Mouse (Mus musculus): ENCODE data around the gene 1700010B08Rik. TPM values are rescaled to one million over a fixed set of nuclear protein-coding genes. Genes with fewer than 3 reads are reported as not detected.

Gene 1700010B08Rik
- polyA plus RNA-seq, 1 experiment from 2014 or later = not detected

DNA sequence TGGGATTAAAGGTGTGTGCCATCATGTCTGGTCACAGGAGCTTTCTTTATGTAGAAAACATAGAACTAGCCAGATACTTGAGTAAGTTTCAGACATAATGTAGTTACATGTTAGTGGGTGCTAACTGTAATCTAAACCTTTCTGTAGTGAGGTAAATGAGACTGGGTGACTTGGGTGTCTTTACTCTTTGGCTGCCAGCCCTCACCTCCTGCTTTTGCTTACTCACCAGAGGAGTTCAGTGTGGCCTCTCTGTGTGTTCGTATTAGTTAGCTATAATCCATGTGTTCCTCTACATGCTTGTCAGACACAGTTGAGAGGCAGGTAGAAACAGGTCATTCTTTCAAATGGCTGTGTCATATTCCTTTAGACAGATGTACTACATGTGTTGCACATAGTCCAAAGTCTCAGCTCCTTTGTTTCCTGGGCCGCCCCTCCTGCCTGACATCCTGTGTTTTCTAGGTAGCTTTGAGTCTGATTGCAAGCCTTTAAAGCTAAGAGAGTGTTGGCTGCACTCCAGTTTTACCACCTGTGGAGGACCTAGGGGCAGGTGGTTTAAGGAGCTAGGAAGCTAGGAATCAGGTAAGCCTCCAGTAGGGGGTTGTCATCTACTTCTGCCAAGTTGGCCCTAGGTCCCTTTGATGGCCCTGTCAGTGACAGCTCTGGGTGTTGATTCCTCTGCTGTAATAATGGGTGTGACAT is 29.9 kb downstream of the 1700010B08Rik start:
- no peaks in the 10 kb centered on the region for H3K36me3 ChIP-seq (ENCODE audit: control insufficient read depth, insufficient read depth, low read length)
- ATAC-seq (ENCODE audit: low FRiP score) (no peak), DNase-seq (ENCODE audit: low spot score, missing footprints) (no peak)
- no peak overlapping the region for H3K9ac ChIP-seq (ENCODE audit: low read length)
- no peak overlapping the region for H3K27ac ChIP-seq (ENCODE audit: low read depth, low read length)
- H3K4me2 ChIP-seq = no peak overlapping the region
- no peak overlapping the region for H3K4me3 ChIP-seq (ENCODE audit: low read depth, low read length)
- H3K27me3 ChIP-seq (ENCODE audit: control insufficient read depth, insufficient read depth, low read length) = no peaks in the 10 kb centered on the region
- no peaks in the 10 kb centered on the region; the same call in 1 of the 2 replicates for H3K9me3 ChIP-seq (ENCODE audit: control insufficient read depth, low read length)
- WGBS = 100% methylated on average over 2 of the region's 2 CpGs
- H3K4me1 ChIP-seq (ENCODE audit: control insufficient read depth, insufficient read depth, low read length) = no peaks in the 10 kb centered on the region

GRCm38 (mm10) chr2:173755433-173756144 is 36.4 kb downstream of the 1700010B08Rik start:
- no peak overlapping the region for H3K9ac ChIP-seq (ENCODE audit: low read length)
- 45% methylated on average over 8 of the region's 8 CpGs for WGBS
- no peaks in the 10 kb centered on the region for H3K27me3 ChIP-seq (ENCODE audit: control insufficient read depth, insufficient read depth, low read length)
- no peaks in the 10 kb centered on the region for H3K9me3 ChIP-seq (ENCODE audit: control insufficient read depth, low read length)
- peaks cover 9% of the 10 kb centered on the region for H3K4me1 ChIP-seq (ENCODE audit: control insufficient read depth, insufficient read depth, low read length)
- H3K4me2 ChIP-seq = no peak overlapping the region
- H3K36me3 ChIP-seq (ENCODE audit: control insufficient read depth, insufficient read depth, low read length) = no peaks in the 10 kb centered on the region
- ATAC-seq (ENCODE audit: low FRiP score) (peak; percentile 78), DNase-seq (ENCODE audit: low spot score, missing footprints) (peak; percentile 83)
- H3K4me3 ChIP-seq (ENCODE audit: low read depth, low read length) = no peak overlapping the region
- H3K27ac ChIP-seq (ENCODE audit: low read depth, low read length) = peak overlapping the region; percentile 40; the same call in 1 of the 2 replicates

DNA sequence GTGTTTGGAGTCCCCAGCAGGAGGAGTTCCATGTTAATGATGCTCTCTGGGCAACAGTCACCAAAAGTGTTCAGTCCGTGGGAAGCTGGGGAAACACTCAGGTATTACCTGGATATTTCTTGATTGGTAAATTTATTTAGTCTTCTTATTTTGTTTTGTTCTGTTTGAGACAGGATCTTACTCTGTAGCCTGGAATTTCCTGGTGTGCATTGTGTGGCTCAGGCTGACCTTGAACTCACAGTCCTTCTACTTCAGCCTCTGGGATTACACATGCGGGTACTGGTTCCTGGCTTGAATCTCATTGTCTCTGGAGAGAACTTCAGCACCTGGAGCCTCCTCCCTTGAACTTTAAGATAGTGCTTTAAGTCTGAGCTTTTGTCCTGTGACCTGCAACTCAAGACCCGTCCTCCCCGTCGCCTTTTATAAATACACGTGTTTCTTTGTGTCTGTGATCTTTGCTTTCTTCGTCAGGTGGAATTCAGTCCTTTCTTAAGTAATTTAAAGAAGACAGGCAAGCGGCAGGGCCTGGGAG is 38.5 kb downstream of the 1700010B08Rik start:
- ATAC-seq (ENCODE audit: low FRiP score) (no peak), DNase-seq (ENCODE audit: low spot score, missing footprints) (peak; percentile 67)
- Histone ChIP-seq H3K27me3 (ENCODE audit: control insufficient read depth, insufficient read depth, low read length) (no peaks in the 10 kb centered on the region), H3K27ac (ENCODE audit: low read depth, low read length) (no peak overlapping the region), H3K4me2 (no peak overlapping the region), H3K9ac (ENCODE audit: low read length) (no peak overlapping the region), H3K4me3 (ENCODE audit: low read depth, low read length) (no peak overlapping the region), H3K4me1 (ENCODE audit: control insufficient read depth, insufficient read depth, low read length) (peaks cover 9% of the 10 kb centered on the region), H3K9me3 (ENCODE audit: control insufficient read depth, low read length) (no peaks in the 10 kb centered on the region), H3K36me3 (ENCODE audit: control insufficient read depth, insufficient read depth, low read length) (no peaks in the 10 kb centered on the region)
- 89% methylated on average over 8 of the region's 8 CpGs for WGBS

DNA sequence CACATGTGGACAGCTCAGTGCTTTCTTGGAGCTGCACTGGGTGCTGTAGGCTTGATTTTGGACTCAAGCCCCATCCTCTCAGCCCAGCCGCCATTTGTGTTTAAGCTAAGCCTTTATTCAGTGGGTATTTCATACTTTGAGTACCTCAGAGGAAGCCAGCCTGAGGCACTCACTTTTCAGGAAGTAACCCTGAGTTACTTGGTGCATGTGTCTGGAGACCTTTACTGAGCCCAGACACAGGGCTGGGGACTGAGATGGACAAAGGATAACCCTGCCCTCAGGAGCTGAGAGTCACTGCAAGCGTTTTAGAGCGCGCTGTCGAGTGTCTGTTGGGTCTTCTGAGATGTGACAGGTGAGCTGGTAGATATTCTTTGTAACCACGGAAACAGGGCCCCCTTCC is 41.4 kb downstream of the 1700010B08Rik start:
- DNase-seq (ENCODE audit: low spot score, missing footprints) (peak; percentile 76), ATAC-seq (ENCODE audit: low FRiP score) (no peak)
- Histone ChIP-seq H3K9ac (ENCODE audit: low read length) (no peak overlapping the region), H3K9me3 (ENCODE audit: control insufficient read depth, low read length) (no peaks in the 10 kb centered on the region), H3K27ac (ENCODE audit: low read depth, low read length) (no peak overlapping the region), H3K27me3 (ENCODE audit: control insufficient read depth, insufficient read depth, low read length) (no peaks in the 10 kb centered on the region), H3K4me2 (no peak overlapping the region), H3K36me3 (ENCODE audit: control insufficient read depth, insufficient read depth, low read length) (no peaks in the 10 kb centered on the region), H3K4me3 (ENCODE audit: low read depth, low read length) (no peak overlapping the region), H3K4me1 (ENCODE audit: control insufficient read depth, insufficient read depth, low read length) (no peaks in the 10 kb centered on the region; the same call in 1 of the 2 replicates)
- 94% methylated on average over 6 of the region's 6 CpGs for WGBS

- no peak overlapping the region for H3K9ac ChIP-seq (ENCODE audit: low read length)
- H3K36me3 ChIP-seq (ENCODE audit: control insufficient read depth, insufficient read depth, low read length) = no peaks in the 10 kb centered on the region
- H3K4me2 ChIP-seq = no peak overlapping the region
- H3K27ac ChIP-seq (ENCODE audit: low read depth, low read length) = no peak overlapping the region
- no peak for ATAC-seq (ENCODE audit: low FRiP score)
- no peaks in the 10 kb centered on the region for H3K27me3 ChIP-seq (ENCODE audit: control insufficient read depth, insufficient read depth, low read length)
- H3K9me3 ChIP-seq (ENCODE audit: control insufficient read depth, low read length) = no peaks in the 10 kb centered on the region
- peak; percentile 62 for DNase-seq (ENCODE audit: low spot score, missing footprints)
- peaks cover 5% of the 10 kb centered on the region for H3K4me1 ChIP-seq (ENCODE audit: control insufficient read depth, insufficient read depth, low read length)
- no peak overlapping the region for H3K4me3 ChIP-seq (ENCODE audit: low read depth, low read length)
- WGBS = 70% methylated on average over 3 of the region's 3 CpGs
Measured at GRCm38 (mm10) chr2:173764629-173765028, 45.4 kb downstream of the 1700010B08Rik start.

GRCm38 (mm10) chr2:173767959-173768595 is 48.9 kb downstream of the 1700010B08Rik start:
- no peak overlapping the region for H3K9ac ChIP-seq (ENCODE audit: low read length)
- H3K4me1 ChIP-seq (ENCODE audit: control insufficient read depth, insufficient read depth, low read length) = peaks cover 10% of the 10 kb centered on the region
- no peaks in the 10 kb centered on the region for H3K36me3 ChIP-seq (ENCODE audit: control insufficient read depth, insufficient read depth, low read length)
- H3K27me3 ChIP-seq (ENCODE audit: control insufficient read depth, insufficient read depth, low read length) = no peaks in the 10 kb centered on the region
- H3K9me3 ChIP-seq (ENCODE audit: control insufficient read depth, low read length) = no peaks in the 10 kb centered on the region
- H3K4me3 ChIP-seq (ENCODE audit: low read depth, low read length) = no peak overlapping the region
- H3K4me2 ChIP-seq = no peak overlapping the region
- DNase-seq (ENCODE audit: low spot score, missing footprints) (peak; percentile 56), ATAC-seq (ENCODE audit: low FRiP score) (no peak)
- WGBS = 86% methylated on average over 8 of the region's 8 CpGs
- no peak overlapping the region for H3K27ac ChIP-seq (ENCODE audit: low read depth, low read length)

DNA sequence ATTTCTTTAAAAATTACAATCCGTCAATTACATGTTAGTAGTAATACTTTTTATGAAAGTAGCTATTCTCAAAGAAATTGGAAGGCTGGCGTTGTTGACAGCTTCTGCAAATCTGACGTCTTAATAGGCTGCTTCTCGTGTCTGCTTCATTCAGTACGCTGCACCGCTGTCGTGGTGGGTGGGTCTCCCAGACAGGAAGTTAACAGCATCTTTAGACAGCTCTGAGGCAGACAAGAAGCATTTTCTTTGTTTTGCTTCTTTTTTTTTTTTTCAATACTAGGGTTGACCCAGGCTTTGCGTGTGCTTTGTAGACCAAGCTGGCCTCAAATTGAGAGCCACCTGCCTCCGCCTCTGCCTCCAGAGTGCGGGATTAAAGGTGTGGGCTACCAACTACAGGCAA is 50.0 kb downstream of the 1700010B08Rik start:
- H3K9me3 ChIP-seq (ENCODE audit: control insufficient read depth, low read length) = no peaks in the 10 kb centered on the region
- no peak overlapping the region for H3K4me2 ChIP-seq
- no peaks in the 10 kb centered on the region for H3K27me3 ChIP-seq (ENCODE audit: control insufficient read depth, insufficient read depth, low read length)
- H3K4me1 ChIP-seq (ENCODE audit: control insufficient read depth, insufficient read depth, low read length) = peaks cover 10% of the 10 kb centered on the region
- ATAC-seq (ENCODE audit: low FRiP score) = no peak
- H3K4me3 ChIP-seq (ENCODE audit: low read depth, low read length) = no peak overlapping the region
- no peaks in the 10 kb centered on the region for H3K36me3 ChIP-seq (ENCODE audit: control insufficient read depth, insufficient read depth, low read length)
- peak overlapping the region; percentile 14; the same call in 1 of the 2 replicates for H3K27ac ChIP-seq (ENCODE audit: low read depth, low read length)
- 63% methylated on average over 10 of the region's 10 CpGs for WGBS
- no peak overlapping the region for H3K9ac ChIP-seq (ENCODE audit: low read length)
- DNase-seq (ENCODE audit: low spot score, missing footprints) = peak; percentile 76

DNA sequence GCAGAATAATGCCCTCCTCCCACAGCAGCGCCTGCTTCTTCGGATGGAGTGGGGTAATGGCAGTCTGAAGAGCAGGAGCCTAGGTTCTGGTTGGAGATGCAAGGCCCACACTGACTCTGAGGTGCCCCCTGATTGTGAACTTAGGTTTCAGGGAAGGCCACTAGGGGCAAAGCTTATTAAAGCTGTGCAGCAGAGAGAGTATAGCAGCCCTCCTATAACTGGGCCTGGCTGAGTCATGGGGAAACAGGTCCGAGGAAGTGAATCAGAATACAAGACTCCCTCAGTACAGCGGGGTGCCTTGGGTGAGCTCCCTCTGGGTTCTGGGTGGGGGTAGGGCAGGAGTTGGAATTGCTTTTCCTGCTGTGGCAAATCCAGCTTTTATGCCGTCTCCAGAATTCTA is 51.4 kb downstream of the 1700010B08Rik start:
- Histone ChIP-seq H3K4me1 (ENCODE audit: control insufficient read depth, insufficient read depth, low read length) (peaks cover 14% of the 10 kb centered on the region), H3K27me3 (ENCODE audit: control insufficient read depth, insufficient read depth, low read length) (no peaks in the 10 kb centered on the region), H3K9ac (ENCODE audit: low read length) (no peak overlapping the region), H3K4me3 (ENCODE audit: low read depth, low read length) (no peak overlapping the region), H3K36me3 (ENCODE audit: control insufficient read depth, insufficient read depth, low read length) (no peaks in the 10 kb centered on the region), H3K9me3 (ENCODE audit: control insufficient read depth, low read length) (no peaks in the 10 kb centered on the region), H3K27ac (ENCODE audit: low read depth, low read length) (no peak overlapping the region), H3K4me2 (no peak overlapping the region)
- 73% methylated on average over 5 of the region's 5 CpGs for WGBS
- ATAC-seq (ENCODE audit: low FRiP score) (no peak), DNase-seq (ENCODE audit: low spot score, missing footprints) (no peak)

All from midbrain, embryonic 11.5 days (tissue).